Mouse (Mus musculus): ENCODE results near the gene Shf. TPM values are rescaled to one million over a fixed set of nuclear protein-coding genes. Genes with fewer than 3 reads are reported as not detected.
"Not testable (repeated sequence)": the region's sequence is repeated elsewhere in the genome, so short reads cannot be mapped to it uniquely, and the experiment has no call there.

The Shf gene
- total RNA-seq, 2 experiments from 2014 or later = 70.3 to 78.4 TPM

- H3K27ac ChIP-seq = no peak overlapping the region
- intact Hi-C loops (cut with DNase I) = no loop called here
- no peak for DNase-seq (ENCODE audit: extremely low spot score in 1 of 2, low spot score in 2 of 2)
- TF ChIP-seq CTCF (IDR thresholded peaks at IDR 0.05) = no peak
- H3K4me3 ChIP-seq = no peak overlapping the region
Observed at GRCm38 (mm10) chr2:122337291-122337690, 31.7 kb downstream of the Shf start.

GRCm38 (mm10) chr2:122334170-122334569 lies 34.8 kb downstream of the Shf start:
- no peak for DNase-seq (ENCODE audit: extremely low spot score in 1 of 2, low spot score in 2 of 2)
- TF ChIP-seq CTCF (IDR thresholded peaks at IDR 0.05) = no peak
- intact Hi-C loops (cut with DNase I) = no loop called here
- Histone ChIP-seq H3K4me3 (no peak overlapping the region), H3K27ac (no peak overlapping the region)

- Histone ChIP-seq H3K27ac (no peak overlapping the region), H3K4me3 (no peak overlapping the region)
- DNase-seq (ENCODE audit: extremely low spot score in 1 of 2, low spot score in 2 of 2) = no peak
- no peak for TF ChIP-seq CTCF (IDR thresholded peaks at IDR 0.05)
- intact Hi-C loops (cut with DNase I) = no loop called here
Observed at GRCm38 (mm10) chr2:122332222-122332621, 36.7 kb downstream of the Shf start.

- H3K4me3 ChIP-seq; DNase-seq (ENCODE audit: extremely low spot score in 1 of 2, low spot score in 2 of 2); intact Hi-C loops (cut with DNase I); H3K27ac ChIP-seq: not testable (repeated sequence)
Observed at GRCm38 (mm10) chr2:122330317-122330716, 38.6 kb downstream of the Shf start.

- TF ChIP-seq CTCF (IDR thresholded peaks at IDR 0.05) = no peak
- intact Hi-C loops (cut with DNase I) = no loop called here
Observed at GRCm38 (mm10) chr2:122327986-122328385, 41.0 kb downstream of the Shf start.

GRCm38 (mm10) chr2:122325361-122325760 lies 43.6 kb downstream of the Shf start:
- no peak for TF ChIP-seq CTCF (IDR thresholded peaks at IDR 0.05)
- no peak for DNase-seq (ENCODE audit: extremely low spot score in 1 of 2, low spot score in 2 of 2)
- intact Hi-C loops (cut with DNase I) = no loop called here
- H3K4me3 ChIP-seq = no peak overlapping the region
- H3K27ac ChIP-seq = no peak overlapping the region

More at GRCm38 (mm10) chr2:122327986-122328385, 41.0 kb downstream of the Shf start:
- DNase-seq (ENCODE audit: extremely low spot score in 1 of 2, low spot score in 2 of 2) = no peak
- H3K27ac ChIP-seq = no peak overlapping the region
- H3K4me3 ChIP-seq = no peak overlapping the region

- H3K27ac ChIP-seq = no peak overlapping the region
- H3K4me3 ChIP-seq = no peak overlapping the region
- no peak for TF ChIP-seq CTCF (IDR thresholded peaks at IDR 0.05)
- intact Hi-C loops (cut with DNase I) = no loop called here
- DNase-seq (ENCODE audit: extremely low spot score in 1 of 2, low spot score in 2 of 2) = no peak
Observed at GRCm38 (mm10) chr2:122324586-122324985, 44.4 kb downstream of the Shf start.

- H3K4me3 ChIP-seq = no peak overlapping the region
- DNase-seq (ENCODE audit: extremely low spot score in 1 of 2, low spot score in 2 of 2) = no peak
- H3K27ac ChIP-seq = no peak overlapping the region
- no peak for TF ChIP-seq CTCF (IDR thresholded peaks at IDR 0.05)
- intact Hi-C loops (cut with DNase I) = no loop called here
Observed at GRCm38 (mm10) chr2:122323960-122324359, 45.0 kb downstream of the Shf start.

- no peak overlapping the region for H3K4me3 ChIP-seq
- TF ChIP-seq CTCF (IDR thresholded peaks at IDR 0.05) = no peak
- no peak overlapping the region for H3K27ac ChIP-seq
- DNase-seq (ENCODE audit: extremely low spot score in 1 of 2, low spot score in 2 of 2) = no peak
- intact Hi-C loops (cut with DNase I) = no loop called here
Observed at GRCm38 (mm10) chr2:122317384-122317783, 51.6 kb downstream of the Shf start.

GRCm38 (mm10) chr2:122315372-122315771 lies 53.6 kb downstream of the Shf start, which contains the start of gene Duox1:
Duox1 (plus strand) TSS chr2:122315672.
- no peak for TF ChIP-seq CTCF (IDR thresholded peaks at IDR 0.05)
- intact Hi-C loops (cut with DNase I) = no loop called here
- DNase-seq (ENCODE audit: extremely low spot score in 1 of 2, low spot score in 2 of 2) = no peak
- H3K4me3 ChIP-seq = no peak within 1 kb of the TSS
- no peak within 1 kb of the TSS for H3K27ac ChIP-seq

GRCm38 (mm10) chr2:122313536-122313935 lies 55.4 kb downstream of the Shf start, which contains the start of gene Duoxa1:
Duoxa1 (minus strand) TSS chr2:122313730.
- no peak for DNase-seq (ENCODE audit: extremely low spot score in 1 of 2, low spot score in 2 of 2)
- TF ChIP-seq CTCF (IDR thresholded peaks at IDR 0.05) = no peak
- intact Hi-C loops (cut with DNase I) = no loop called here
- Histone ChIP-seq H3K27ac (no peak within 1 kb of the TSS), H3K4me3 (no peak within 1 kb of the TSS)

- no peak overlapping the region for H3K27ac ChIP-seq
- peak; percentile 81 for TF ChIP-seq CTCF (IDR thresholded peaks at IDR 0.05)
- DNase-seq (ENCODE audit: extremely low spot score in 1 of 2, low spot score in 2 of 2) = peak; percentile 25 to 54
- intact Hi-C loops (cut with DNase I) = no loop called here
- no peak overlapping the region for H3K4me3 ChIP-seq
Observed at GRCm38 (mm10) chr2:122312722-122313417, 56.1 kb downstream of the Shf start.

- TF ChIP-seq CTCF (IDR thresholded peaks at IDR 0.05) = no peak
- Histone ChIP-seq H3K4me3 (no peak overlapping the region), H3K27ac (no peak overlapping the region)
- no peak for DNase-seq (ENCODE audit: extremely low spot score in 1 of 2, low spot score in 2 of 2)
- intact Hi-C loops (cut with DNase I) = no loop called here
Observed at GRCm38 (mm10) chr2:122311561-122311960, 57.4 kb downstream of the Shf start.

All from left cerebral cortex, adult 2 months (tissue).